Mouse (Mus musculus) heart, postnatal 0 days (tissue): ENCODE data around the gene Armc12. TPM values are rescaled to one million over a fixed set of nuclear protein-coding genes. Genes with fewer than 3 reads are reported as not detected.

Source experiments
- ATAC-seq: fragments of 200-750 bp; cut with Nextera tagmentation; 2 replicates; pipeline ENCODE4 v1.8.0; 2017; ENCODE audit warnings: low read depth, moderate number of reproducible peaks, moderate library complexity; ENCODE audit not compliant: insufficient read depth
- DNase-seq: peaks from one replicate; pipeline ENCODE4 v3.0.0-alpha.2; 2016; ENCODE audit warnings: low spot score
- H3K27ac ChIP-seq: fragments of 300-500 bp; sonication (generic); 2 replicates; pipeline ENCODE4 v1.5.1; 2014; ENCODE audit warnings: low read depth, mild to moderate bottlenecking
- H3K27me3 ChIP-seq: fragments of 300-500 bp; sonication (generic); 2 replicates; pipeline ENCODE4 v1.6.1; 2014; ENCODE audit warnings: low read length, mixed read lengths; ENCODE audit not compliant: control insufficient read depth, insufficient read depth
- H3K36me3 ChIP-seq: fragments of 300-500 bp; sonication (generic); replicated peaks from 2 replicates; pipeline ENCODE4 v1.6.1; 2014; ENCODE audit warnings: low read length, mixed read lengths; ENCODE audit not compliant: control insufficient read depth, insufficient read depth
- H3K4me1 ChIP-seq: fragments of 300-500 bp; sonication (generic); 2 replicates; pipeline ENCODE4 v1.6.1; 2014; ENCODE audit warnings: antibody characterized with exemption; ENCODE audit not compliant: control insufficient read depth, insufficient read depth
- H3K4me2 ChIP-seq: fragments of 300-500 bp; sonication (generic); 2 replicates; pipeline ENCODE4 v1.6.1; 2014; ENCODE audit warnings: low read depth, mild to moderate bottlenecking, low read length, moderate library complexity
- H3K4me3 ChIP-seq: fragments of 300-500 bp; sonication (generic); 2 replicates; pipeline ENCODE4 v1.5.1; 2014; ENCODE audit warnings: low read depth, low read length
- H3K9ac ChIP-seq: fragments of 300-500 bp; sonication (generic); replicated peaks from 2 replicates; pipeline ENCODE4 v1.6.1; 2014; ENCODE audit warnings: low read depth, low read length, mixed read lengths
- H3K9me3 ChIP-seq: fragments of 300-500 bp; sonication (generic); replicated peaks from 2 replicates; pipeline ENCODE4 v1.6.1; 2016; ENCODE audit warnings: low read length; ENCODE audit not compliant: control insufficient read depth
- CTCF ChIP-seq: IDR thresholded peaks from 2 replicates; pipeline ENCODE4 v1.5.1; 2016; ENCODE audit warnings: antibody characterized with exemption, control low read depth, low read depth
- EP300 ChIP-seq: IDR thresholded peaks from 2 replicates; pipeline ENCODE4 v1.6.1; 2016; ENCODE audit warnings: antibody characterized with exemption, low read depth
- WGBS: fragments of 180-500 bp; shearing (Covaris S2); extraction: QIAGEN DNeasy Blood & Tissue Kit; methylation state at CpG from one replicate; pipeline ENCODE4 v1.1.7; 2014; 5-methylcytosine and 5-hydroxymethylcytosine counted together
- polyA plus RNA-seq: library from polyadenylated mRNA; unstranded; fragments of >200 nt; fragmentation: Nextera tagmentation; extraction: Ambion mirVana; gene quantifications from 2 replicates; pipeline ENCODE4 v1.2.1, GENCODE M21; 2015
- total RNA-seq: library from RNA; depleted of rRNA; stranded (reverse); fragments of >200 nt; gene quantifications from 2 replicates; pipeline ENCODE4 v1.2.3, GENCODE M21; 2014; ENCODE audit warnings: low replicate concordance

The Armc12 gene
- total and polyA plus RNA-seq, 2 experiments from 2014 or later, result not detected

DNA sequence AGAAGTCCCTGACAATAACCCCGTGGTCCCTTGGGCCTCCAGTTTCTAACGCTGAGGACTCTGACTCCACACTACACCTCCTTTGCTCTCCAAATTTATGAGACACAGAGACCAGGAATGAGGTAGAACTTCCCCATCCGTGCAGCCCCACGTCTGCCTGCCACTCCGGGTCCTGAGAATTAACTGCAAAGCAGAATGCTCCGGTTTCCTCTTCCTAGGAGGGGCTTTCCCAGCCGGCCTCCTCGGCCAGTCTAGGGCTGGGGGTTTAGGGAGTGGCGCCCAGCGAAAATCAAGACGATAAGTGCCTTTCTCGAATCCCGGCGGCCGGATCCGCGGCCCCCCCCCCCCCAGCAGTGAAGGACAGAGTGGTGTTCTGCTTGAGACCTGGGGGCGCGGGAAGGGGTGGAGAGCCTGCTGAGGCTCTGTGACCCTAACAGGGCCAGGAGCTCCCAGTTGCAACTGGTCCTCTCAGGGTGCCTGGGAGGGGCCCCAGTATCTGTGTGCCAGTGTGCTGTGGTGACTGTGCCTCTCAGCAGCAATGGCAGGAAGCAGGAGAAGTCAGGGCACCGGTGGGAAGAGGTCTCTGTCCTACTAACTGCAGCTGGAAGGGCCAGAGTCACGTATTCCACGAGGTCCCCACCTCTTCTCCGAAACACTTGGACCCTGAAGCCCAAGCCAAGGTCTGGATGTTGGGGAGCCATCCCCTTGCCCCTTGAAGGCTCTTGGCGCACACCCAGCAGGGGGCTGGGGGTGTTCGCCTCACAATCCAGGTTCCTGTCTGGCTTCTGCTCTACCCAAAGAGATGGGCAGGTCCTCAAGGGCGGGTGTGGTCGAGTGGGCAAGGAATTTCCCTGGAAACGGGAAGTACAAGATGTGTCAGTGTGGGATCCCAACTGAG, 19.9 kb upstream of the Armc12 start:
- H3K9me3 ChIP-seq, result no peaks in the 10 kb centered on the region
- ATAC-seq, result no peak
- H3K4me2 ChIP-seq, result peak overlapping the region; percentile 59
- no peaks in the 10 kb centered on the region for H3K27me3 ChIP-seq
- TF ChIP-seq CTCF (no peak), EP300 (no peak)
- DNase-seq, result no peak
- H3K4me1 ChIP-seq, result peaks cover 31% of the 10 kb centered on the region
- H3K9ac ChIP-seq, result peak overlapping the region; percentile 53
- H3K27ac ChIP-seq, result peak overlapping the region; percentile 41
- H3K36me3 ChIP-seq, result no peaks in the 10 kb centered on the region
- H3K4me3 ChIP-seq, result peak overlapping the region; percentile 26; the same call in 1 of the 2 replicates
- WGBS, result 8% methylated on average over 28 of the region's 28 CpGs

- Histone ChIP-seq H3K9me3 (no peaks in the 10 kb centered on the region), H3K27ac (peak overlapping the region; percentile 71), H3K4me1 (peaks cover 35% of the 10 kb centered on the region), H3K27me3 (no peaks in the 10 kb centered on the region), H3K9ac (0 out of 2 replicates have a peak overlapping the region, but pooled peaks have one; percentile 4), H3K4me3 (no peak overlapping the region), H3K36me3 (no peaks in the 10 kb centered on the region), H3K4me2 (no peak overlapping the region)
- 48% methylated on average over 9 of the region's 9 CpGs for WGBS
- DNase-seq (no peak), ATAC-seq (no peak)
- TF ChIP-seq EP300, result no peak
- TF ChIP-seq CTCF, result no peak
These were observed 18.7 kb upstream of the Armc12 start for GRCm38 (mm10) chr17:28511616-28512541.

DNA sequence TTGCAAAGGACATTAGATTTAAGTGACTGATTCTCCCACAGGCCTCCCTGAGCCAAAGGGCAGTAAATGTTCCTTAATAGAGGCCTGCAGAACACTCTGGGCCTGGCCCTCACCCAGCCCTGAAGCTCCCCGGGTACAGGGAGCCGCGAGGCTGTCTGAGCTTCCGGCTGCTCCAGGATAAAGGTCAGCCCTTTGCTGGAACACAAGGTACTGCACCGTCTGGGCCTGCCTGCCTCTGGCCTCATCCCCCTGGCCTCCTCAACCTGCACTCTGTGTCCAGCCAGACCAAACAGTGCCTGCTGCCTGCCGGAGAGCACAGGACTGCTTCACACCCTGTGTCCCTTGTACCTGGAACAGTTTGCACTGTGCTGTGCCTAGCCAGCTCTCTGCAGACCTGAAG, 17.9 kb upstream of the Armc12 start:
- Histone ChIP-seq H3K36me3 (no peaks in the 10 kb centered on the region), H3K27ac (peak overlapping the region; percentile 71), H3K9me3 (no peaks in the 10 kb centered on the region), H3K4me1 (peaks cover 32% of the 10 kb centered on the region), H3K4me2 (no peak overlapping the region), H3K4me3 (no peak overlapping the region), H3K9ac (0 out of 2 replicates have a peak overlapping the region, but pooled peaks have one; percentile 4), H3K27me3 (no peaks in the 10 kb centered on the region)
- DNase-seq (no peak), ATAC-seq (peak; percentile 28; the same call in 1 of the 2 replicates)
- 22% methylated on average over 6 of the region's 6 CpGs for WGBS
- TF ChIP-seq EP300 (no peak), CTCF (no peak)

- H3K27ac ChIP-seq, result peak overlapping the region; percentile 64
These were observed 17.3 kb upstream of the Armc12 start for GRCm38 (mm10) chr17:28513337-28513736.

DNA sequence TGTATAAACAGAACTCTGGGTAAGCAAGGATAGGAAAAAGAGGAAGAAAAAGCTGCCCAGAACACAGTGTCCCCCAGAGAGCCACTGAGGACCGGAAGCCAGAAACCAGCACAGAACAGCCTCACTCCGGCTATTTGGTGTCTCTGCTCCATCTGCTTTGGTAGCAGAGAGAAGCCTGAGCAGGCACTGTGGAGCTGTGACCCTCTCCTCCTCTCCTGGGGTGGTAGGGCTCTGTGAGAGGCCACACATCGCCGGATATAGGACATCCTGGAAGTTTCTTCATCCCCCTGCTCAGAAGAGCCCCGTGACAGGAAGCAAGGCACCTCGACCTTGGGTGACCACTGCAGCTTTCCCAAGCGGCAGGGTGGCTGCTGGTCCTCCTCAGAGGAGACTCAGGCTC, 16.8 kb upstream of the Armc12 start:
- Histone ChIP-seq H3K4me3 (no peak overlapping the region), H3K27me3 (no peaks in the 10 kb centered on the region), H3K9ac (no peak overlapping the region), H3K4me2 (no peak overlapping the region), H3K36me3 (no peaks in the 10 kb centered on the region), H3K9me3 (no peaks in the 10 kb centered on the region), H3K27ac (peak overlapping the region; percentile 64), H3K4me1 (peaks cover 39% of the 10 kb centered on the region)
- ATAC-seq (no peak), DNase-seq (no peak)
- TF ChIP-seq EP300 (no peak), CTCF (no peak)
- 45% methylated on average over 7 of the region's 7 CpGs for WGBS

More at GRCm38 (mm10) chr17:28513337-28513736, 17.3 kb upstream of the Armc12 start:
- Histone ChIP-seq H3K27me3 (no peaks in the 10 kb centered on the region), H3K36me3 (no peaks in the 10 kb centered on the region), H3K9ac (no peak overlapping the region), H3K4me2 (no peak overlapping the region), H3K9me3 (no peaks in the 10 kb centered on the region), H3K4me1 (peaks cover 34% of the 10 kb centered on the region), H3K4me3 (no peak overlapping the region)
- no peak for TF ChIP-seq EP300
- TF ChIP-seq CTCF, result no peak
- no peak for ATAC-seq
- 58% methylated on average over 1 of the region's 1 CpGs for WGBS
- no peak for DNase-seq
